Mouse (Mus musculus) limb, embryonic 15.5 days (tissue): ENCODE data around the gene AI481877. TPM values are rescaled to one million over a fixed set of nuclear protein-coding genes. Genes with fewer than 3 reads are reported as not detected.

Source experiments
- ATAC-seq: fragments of 200-750 bp; cut with Nextera tagmentation; 2 replicates; pipeline ENCODE4 v1.8.0; 2017; ENCODE audit warnings: low read depth, moderate TSS enrichment; ENCODE audit not compliant: insufficient number of reproducible peaks, low FRiP score, low TSS enrichment
- H3K27ac ChIP-seq: fragments of 300-500 bp; sonication (generic); 2 replicates; pipeline ENCODE4 v1.5.1; 2015; ENCODE audit warnings: moderate library complexity, mild to moderate bottlenecking, inconsistent platforms
- H3K27me3 ChIP-seq: fragments of 300-500 bp; sonication (generic); 2 replicates; pipeline ENCODE4 v1.6.1; 2015; ENCODE audit warnings: inconsistent platforms
- H3K36me3 ChIP-seq: fragments of 300-500 bp; sonication (generic); 2 replicates; pipeline ENCODE4 v1.6.1; 2015; ENCODE audit warnings: inconsistent platforms
- H3K4me1 ChIP-seq: fragments of 300-500 bp; sonication (generic); 2 replicates; pipeline ENCODE4 v1.6.1; 2015; ENCODE audit warnings: inconsistent platforms
- H3K4me2 ChIP-seq: fragments of 300-500 bp; sonication (generic); 2 replicates; pipeline ENCODE4 v1.6.1; 2015; ENCODE audit warnings: mild to moderate bottlenecking, inconsistent platforms
- H3K4me3 ChIP-seq: fragments of 300-500 bp; sonication (generic); 2 replicates; pipeline ENCODE4 v1.5.1; 2015; ENCODE audit warnings: mild to moderate bottlenecking, inconsistent platforms
- H3K9ac ChIP-seq: fragments of 300-500 bp; sonication (generic); 2 replicates; pipeline ENCODE4 v1.6.1; 2015; ENCODE audit warnings: inconsistent platforms
- H3K9me3 ChIP-seq: fragments of 300-500 bp; sonication (generic); 2 replicates; pipeline ENCODE4 v1.6.1; 2016; ENCODE audit warnings: inconsistent platforms
- WGBS: fragments of 180-500 bp; shearing (Covaris S2); methylation state at CpG from one replicate; pipeline ENCODE4 v1.1.7; 2015; 5-methylcytosine and 5-hydroxymethylcytosine counted together
- polyA plus RNA-seq: library from polyadenylated mRNA; unstranded; fragments of >200 nt; fragmentation: Nextera tagmentation; extraction: Ambion mirVana; gene quantifications from 2 replicates; pipeline ENCODE4 v1.2.1, GENCODE M21; 2015

The AI481877 gene
- polyA plus RNA-seq, 1 experiment from 2014 or later = not detected

DNA sequence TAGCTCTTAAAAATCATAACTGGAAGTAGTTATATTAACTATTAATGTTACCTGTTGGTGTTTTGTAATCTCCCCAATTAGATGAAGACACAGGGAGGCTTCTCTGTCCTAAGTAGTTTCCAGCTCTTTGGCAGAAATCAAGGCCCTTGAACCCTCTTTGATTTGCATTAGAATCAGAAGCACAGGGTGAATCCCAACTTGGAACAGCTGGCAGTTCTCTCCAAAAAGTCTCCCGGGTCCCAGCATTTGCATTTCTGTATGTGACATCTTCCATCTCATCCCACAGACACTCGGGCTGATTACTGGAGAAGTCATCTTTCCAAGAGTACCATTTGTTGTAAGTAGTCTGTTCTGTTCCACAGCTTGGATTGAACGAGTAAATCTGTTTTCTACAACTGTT is 91.6 kb downstream of the AI481877 start:
- no peak overlapping the region for H3K4me3 ChIP-seq
- no peak overlapping the region for H3K9ac ChIP-seq
- no peaks in the 10 kb centered on the region for H3K27me3 ChIP-seq
- H3K27ac ChIP-seq = no peak overlapping the region
- 0 out of 2 replicates have a peak, but pooled peaks cover 4% of the 10 kb centered on the region for H3K36me3 ChIP-seq
- H3K4me1 ChIP-seq = no peaks in the 10 kb centered on the region
- no peaks in the 10 kb centered on the region for H3K9me3 ChIP-seq
- no peak overlapping the region for H3K4me2 ChIP-seq
- ATAC-seq = no peak
- WGBS = 41% methylated on average over 3 of the region's 3 CpGs

GRCm38 (mm10) chr4:59043891-59044290 is 94.9 kb downstream of the AI481877 start:
- Histone ChIP-seq H3K27ac (no peak overlapping the region), H3K9me3 (no peaks in the 10 kb centered on the region), H3K4me1 (no peaks in the 10 kb centered on the region), H3K27me3 (no peaks in the 10 kb centered on the region), H3K4me3 (no peak overlapping the region), H3K9ac (no peak overlapping the region), H3K36me3 (peaks cover 34% of the 10 kb centered on the region), H3K4me2 (no peak overlapping the region)
- ATAC-seq = no peak
- WGBS = 84% methylated on average over 6 of the region's 6 CpGs

DNA sequence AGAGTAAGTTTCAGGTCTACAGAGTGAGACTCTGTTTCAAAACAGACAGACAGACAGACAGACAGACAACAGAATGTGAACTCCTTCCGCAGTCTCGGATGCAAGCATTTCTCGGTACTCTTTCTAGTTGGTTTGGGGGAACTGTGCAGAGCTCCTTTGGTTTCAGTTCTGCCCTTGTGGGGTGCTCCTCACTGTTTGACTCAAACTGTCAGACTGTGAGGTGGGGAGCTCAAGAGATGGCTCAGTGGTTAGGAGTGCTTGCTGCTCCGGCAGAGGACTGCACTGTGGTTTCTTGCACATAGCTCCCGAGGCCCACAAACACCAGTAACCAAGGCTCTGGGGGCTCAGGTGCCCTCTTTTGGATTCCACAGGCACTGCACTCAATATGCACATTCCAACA is 95.7 kb downstream of the AI481877 start:
- Histone ChIP-seq H3K4me3 (no peak overlapping the region), H3K27me3 (no peaks in the 10 kb centered on the region), H3K9me3 (no peaks in the 10 kb centered on the region), H3K4me2 (no peak overlapping the region), H3K27ac (no peak overlapping the region), H3K4me1 (no peaks in the 10 kb centered on the region), H3K36me3 (peaks cover 34% of the 10 kb centered on the region), H3K9ac (no peak overlapping the region)
- WGBS = 94% methylated on average over 5 of the region's 5 CpGs
- no peak for ATAC-seq

DNA sequence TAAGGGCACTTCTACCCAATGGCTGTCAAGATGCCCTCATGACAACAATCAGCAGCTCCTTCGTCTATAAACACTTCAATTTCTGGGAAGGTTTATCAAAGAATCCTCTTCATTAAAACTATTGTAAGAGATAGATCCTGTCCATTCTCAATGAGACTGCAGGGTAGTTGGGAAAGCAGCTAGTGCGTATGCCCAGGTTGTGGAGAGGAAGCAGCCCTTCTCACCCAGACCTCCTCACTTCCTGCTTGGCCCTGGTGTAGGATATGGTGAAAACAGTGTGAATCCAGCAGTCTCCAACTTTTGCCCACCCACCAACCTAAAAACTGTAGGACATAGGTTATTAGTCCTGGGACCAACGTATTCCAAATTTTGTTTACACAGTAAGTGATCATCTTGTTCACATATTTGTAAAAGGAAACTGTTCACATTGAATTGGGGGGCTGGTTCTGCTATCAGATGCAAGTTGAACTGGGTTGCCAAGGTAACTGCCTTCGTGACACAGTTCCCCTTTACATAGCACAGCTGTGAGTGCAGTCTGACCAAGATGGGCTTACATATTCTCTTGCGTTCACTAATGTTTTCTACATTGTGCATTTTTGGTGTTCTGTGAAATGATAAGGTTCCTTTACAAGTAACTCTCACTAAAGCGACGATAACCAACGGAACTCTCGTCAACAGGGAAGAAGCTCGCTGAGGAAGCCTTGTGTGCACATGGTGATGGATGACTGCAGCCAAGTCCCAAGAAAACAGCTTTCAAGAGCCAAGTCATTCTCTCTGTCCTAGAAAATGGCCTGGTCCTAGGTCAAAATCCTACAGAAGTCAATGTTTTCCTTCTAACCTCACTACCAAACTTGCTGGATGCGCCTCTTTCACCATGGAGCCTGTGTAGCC is 98.1 kb downstream of the AI481877 start:
- H3K4me1 ChIP-seq = peaks cover 9% of the 10 kb centered on the region; the same call in 1 of the 2 replicates
- no peaks in the 10 kb centered on the region for H3K9me3 ChIP-seq
- H3K4me3 ChIP-seq = no peak overlapping the region
- H3K9ac ChIP-seq = no peak overlapping the region
- H3K36me3 ChIP-seq = peaks cover 34% of the 10 kb centered on the region
- no peak overlapping the region for H3K4me2 ChIP-seq
- 92% methylated on average over 11 of the region's 11 CpGs for WGBS
- no peak overlapping the region for H3K27ac ChIP-seq
- H3K27me3 ChIP-seq = no peaks in the 10 kb centered on the region
- no peak for ATAC-seq

DNA sequence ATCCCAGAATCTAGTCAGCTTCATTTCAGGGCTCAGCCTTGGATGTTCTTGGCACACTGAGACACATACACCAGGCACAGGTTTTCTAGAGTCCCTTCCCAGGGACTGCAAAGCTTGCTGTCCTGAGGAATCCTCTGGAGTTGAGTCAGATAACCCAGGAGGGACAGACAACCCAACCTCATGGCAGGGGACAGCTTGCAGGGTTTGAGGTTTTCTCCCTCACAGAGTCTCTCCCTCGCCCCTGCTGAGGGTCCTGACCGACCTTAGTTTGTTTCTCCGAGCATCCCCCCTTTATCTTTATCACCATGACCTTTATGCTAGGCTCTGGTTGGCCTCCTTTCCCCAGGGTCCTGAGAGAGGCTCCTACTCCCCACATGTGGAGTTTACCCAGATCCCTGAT is 101.3 kb downstream of the AI481877 start:
- peaks cover 30% of the 10 kb centered on the region for H3K36me3 ChIP-seq
- ATAC-seq = no peak
- no peak overlapping the region for H3K4me3 ChIP-seq
- H3K4me1 ChIP-seq = peaks cover 11% of the 10 kb centered on the region; the same call in 1 of the 2 replicates
- no peaks in the 10 kb centered on the region for H3K27me3 ChIP-seq
- no peak overlapping the region for H3K27ac ChIP-seq
- H3K9ac ChIP-seq = no peak overlapping the region
- H3K9me3 ChIP-seq = no peaks in the 10 kb centered on the region
- WGBS = 81% methylated on average over 3 of the region's 3 CpGs
- no peak overlapping the region for H3K4me2 ChIP-seq

DNA sequence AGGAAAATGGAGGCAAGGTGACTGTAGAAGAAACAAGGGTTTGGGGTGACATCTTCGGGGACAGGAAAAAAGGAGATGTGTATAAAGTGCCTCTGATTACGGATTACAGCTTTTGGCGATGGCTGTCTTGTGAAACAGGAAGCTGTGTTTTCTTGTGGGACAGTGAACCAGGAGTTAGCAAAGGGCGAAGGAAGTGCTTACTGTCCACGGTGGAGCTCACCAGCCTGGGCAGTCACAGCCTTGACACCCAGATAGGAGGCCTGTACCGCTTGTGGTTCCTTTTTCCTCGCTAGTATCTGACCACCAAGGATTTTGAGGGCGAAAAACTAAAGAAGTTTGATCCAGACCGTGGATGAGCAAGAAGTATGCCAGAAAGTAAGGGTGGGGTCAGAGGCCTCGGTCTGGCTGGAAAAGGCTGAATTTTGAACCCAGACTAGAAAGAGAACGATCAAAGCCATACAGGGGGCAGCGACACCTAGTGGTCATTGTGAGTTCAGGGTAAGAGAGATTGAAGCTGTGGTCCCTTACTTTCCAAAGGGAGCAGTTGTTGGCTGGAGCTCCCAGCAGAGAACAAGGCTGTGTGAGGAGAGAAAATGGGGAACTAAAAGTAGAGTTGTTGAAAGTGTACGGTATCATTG is 102.2 kb downstream of the AI481877 start:
- ATAC-seq = no peak
- Histone ChIP-seq H3K4me3 (no peak overlapping the region), H3K27me3 (no peaks in the 10 kb centered on the region), H3K4me1 (peaks cover 11% of the 10 kb centered on the region; the same call in 1 of the 2 replicates), H3K27ac (no peak overlapping the region), H3K4me2 (no peak overlapping the region; the same call in 1 of the 2 replicates), H3K9ac (no peak overlapping the region), H3K36me3 (peaks cover 25% of the 10 kb centered on the region), H3K9me3 (no peaks in the 10 kb centered on the region)
- WGBS = 53% methylated on average over 13 of the region's 13 CpGs

DNA sequence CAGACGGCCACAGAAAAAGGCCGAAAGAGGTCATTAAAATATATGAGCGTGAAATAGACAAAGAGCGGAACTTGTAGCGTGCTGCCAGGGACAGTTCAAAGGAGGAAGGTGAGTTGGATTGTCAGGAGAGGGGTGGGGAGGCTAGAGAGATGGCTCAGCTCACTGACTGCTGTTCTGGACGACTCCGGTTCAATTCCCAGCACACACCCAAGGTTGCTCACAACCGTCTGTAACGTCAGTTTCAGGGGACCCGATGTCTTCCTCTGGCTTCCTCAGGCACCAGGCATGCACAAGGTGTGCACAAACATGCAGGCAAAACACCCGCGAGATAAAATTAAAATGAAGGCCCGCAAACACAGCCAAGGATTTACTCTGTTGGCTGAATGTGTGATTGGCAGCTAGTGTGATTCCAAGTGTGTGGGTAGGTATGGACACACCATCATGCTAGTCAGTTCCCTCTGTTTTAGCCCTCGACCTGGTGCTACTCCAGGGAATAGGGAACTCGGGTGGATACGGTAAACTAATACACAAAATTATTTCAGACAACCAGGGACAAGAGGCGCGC is 102.9 kb downstream of the AI481877 start:
- WGBS = 57% methylated on average over 18 of the region's 18 CpGs
- peaks cover 11% of the 10 kb centered on the region; the same call in 1 of the 2 replicates for H3K4me1 ChIP-seq
- no peaks in the 10 kb centered on the region for H3K9me3 ChIP-seq
- peak overlapping the region; percentile 52 for H3K4me2 ChIP-seq
- H3K9ac ChIP-seq = peak overlapping the region; percentile 85
- ATAC-seq = no peak
- H3K36me3 ChIP-seq = peaks cover 20% of the 10 kb centered on the region
- peak overlapping the region; percentile 85 for H3K4me3 ChIP-seq
- H3K27me3 ChIP-seq = no peaks in the 10 kb centered on the region
- H3K27ac ChIP-seq = no peak overlapping the region

DNA sequence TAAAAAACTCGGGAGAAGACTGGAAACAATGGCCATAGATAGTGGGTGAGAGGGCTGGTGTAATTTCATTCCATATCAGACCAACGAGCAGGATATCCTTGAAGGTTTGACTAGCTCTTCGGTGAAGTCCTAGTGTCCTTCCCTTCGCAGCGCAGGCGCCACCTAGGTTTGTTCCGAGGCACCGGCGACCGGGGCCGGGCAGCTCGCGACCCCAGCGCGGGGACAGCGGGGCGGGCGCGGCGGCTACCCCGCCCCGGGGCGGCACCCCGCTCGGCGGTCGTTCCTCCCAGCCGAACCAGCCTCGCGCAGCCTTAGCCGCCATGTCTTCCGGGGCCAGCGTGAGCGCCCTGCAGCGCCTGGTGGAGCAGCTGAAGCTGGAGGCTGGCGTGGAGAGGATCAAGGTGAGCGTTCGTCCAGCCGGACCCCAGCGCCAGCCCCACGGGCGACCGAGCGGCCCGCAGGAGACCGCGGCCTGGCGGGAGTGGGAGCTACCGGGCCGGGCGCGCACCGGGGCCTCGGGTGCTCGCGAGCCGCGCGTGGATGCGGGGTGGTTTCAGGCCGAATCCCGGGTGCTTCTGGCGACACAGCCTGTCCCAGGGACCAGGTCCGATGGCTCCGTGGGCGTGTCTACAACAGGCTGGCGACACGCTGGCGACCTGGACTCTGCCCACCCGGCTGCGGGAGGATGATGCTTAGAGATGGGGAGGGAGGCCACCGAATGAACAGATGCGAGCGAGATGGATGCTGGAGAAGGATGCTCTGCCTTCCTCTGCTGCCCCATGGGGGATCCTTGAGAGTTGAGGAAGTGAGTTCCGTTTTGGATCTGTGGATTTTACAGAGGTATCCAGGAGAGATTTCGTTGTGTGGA is 103.6 kb downstream of the AI481877 start, which contains the start of gene Gng10:
Gene Gng10, plus strand, starts transcription at position 171 of the 868 bp plus-strand sequence.
- Histone ChIP-seq H3K9ac (peak within 1 kb of the TSS; percentile 85), H3K4me3 (peak within 1 kb of the TSS; percentile 85), H3K27ac (peak within 1 kb of the TSS; percentile 83), H3K4me1 (peaks cover 11% of the 10 kb centered on the region; the same call in 1 of the 2 replicates), H3K4me2 (peak within 1 kb of the TSS; percentile 52), H3K9me3 (no peaks in the 10 kb centered on the region), H3K27me3 (no peaks in the 10 kb centered on the region), H3K36me3 (peaks cover 12% of the 10 kb centered on the region)
- WGBS = 9% methylated on average over 76 of the region's 76 CpGs
- peak; percentile 83 for ATAC-seq

- peak overlapping the region; percentile 85 for H3K4me3 ChIP-seq
- no peaks in the 10 kb centered on the region for H3K27me3 ChIP-seq
- no peak overlapping the region for H3K27ac ChIP-seq
- H3K4me2 ChIP-seq = peak overlapping the region; percentile 52
- WGBS = 72% methylated on average over 10 of the region's 10 CpGs
- H3K9ac ChIP-seq = no peak overlapping the region
- H3K36me3 ChIP-seq = peaks cover 5% of the 10 kb centered on the region; the same call in 1 of the 2 replicates
- peaks cover 11% of the 10 kb centered on the region; the same call in 1 of the 2 replicates for H3K4me1 ChIP-seq
- no peak for ATAC-seq
- no peaks in the 10 kb centered on the region for H3K9me3 ChIP-seq
Measured at GRCm38 (mm10) chr4:59034325-59034917, 104.4 kb downstream of the AI481877 start.

DNA sequence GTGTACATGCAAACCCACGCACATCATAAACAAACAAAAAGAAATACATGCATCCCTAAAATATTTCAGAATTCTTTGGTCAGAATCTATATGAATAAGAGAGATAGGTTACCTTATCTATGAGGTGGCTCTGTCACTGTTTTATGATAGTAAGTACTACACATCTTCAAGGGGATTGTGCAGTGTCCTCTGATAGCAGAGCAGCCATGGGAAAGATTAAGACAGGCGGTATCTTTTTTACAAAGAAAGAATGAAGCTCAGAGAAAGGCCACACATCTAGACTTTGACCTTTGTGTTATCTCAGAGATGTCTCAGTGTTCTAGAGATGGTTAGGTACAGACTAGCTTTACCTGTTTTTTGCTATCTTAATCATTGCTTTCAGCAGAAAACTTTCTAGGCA is 121.9 kb downstream of the AI481877 start:
- WGBS = 90% methylated on average over 2 of the region's 2 CpGs
- Histone ChIP-seq H3K9ac (no peak overlapping the region), H3K27ac (no peak overlapping the region), H3K4me1 (no peaks in the 10 kb centered on the region), H3K9me3 (no peaks in the 10 kb centered on the region), H3K27me3 (no peaks in the 10 kb centered on the region), H3K4me2 (no peak overlapping the region), H3K4me3 (no peak overlapping the region), H3K36me3 (peaks cover 33% of the 10 kb centered on the region)
- ATAC-seq = no peak

DNA sequence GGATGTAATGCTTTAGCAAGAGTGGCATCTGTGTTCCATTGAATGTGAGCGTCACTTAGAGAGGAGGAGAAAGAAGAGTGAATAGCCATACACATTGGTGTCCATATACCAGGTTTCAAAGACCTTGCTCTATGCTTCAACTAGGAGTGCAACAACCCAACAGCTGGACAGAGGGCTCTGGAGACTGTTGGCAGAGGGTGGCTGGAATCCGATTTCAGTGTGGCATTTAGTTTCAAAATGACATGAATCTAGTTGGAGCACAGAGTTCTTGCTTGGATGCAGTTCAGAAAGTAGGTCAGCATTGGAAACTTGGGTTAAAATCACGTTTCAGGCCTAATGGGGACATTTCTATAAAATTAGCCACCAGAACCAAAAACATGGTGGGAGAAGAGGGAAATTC is 123.6 kb downstream of the AI481877 start:
- Histone ChIP-seq H3K4me3 (no peak overlapping the region), H3K9ac (no peak overlapping the region), H3K27me3 (no peaks in the 10 kb centered on the region), H3K27ac (no peak overlapping the region), H3K4me2 (no peak overlapping the region), H3K4me1 (no peaks in the 10 kb centered on the region), H3K36me3 (peaks cover 22% of the 10 kb centered on the region), H3K9me3 (no peaks in the 10 kb centered on the region)
- WGBS = 75% methylated on average over 3 of the region's 3 CpGs
- ATAC-seq = no peak
